In genomic region chr7:31050921-31051320, GRCm38 (mm10) we compare ENCODE assay signal across 9 mouse cellular contexts. TPM values are rescaled to one million over a fixed set of nuclear protein-coding genes. Genes with fewer than 3 reads are reported as not detected.
DNase-seq lines count a peak whose midpoint lies in the region; ATAC-seq and TF ChIP-seq lines count a peak whose summit lies in the region.
"Had no signal": no experiment of that assay in that cellular context is flagged by ENCODE, and none has a peak within 500 bp of the region (broad histone marks: within the 10 kb centered on the region; RNA-seq: fewer than 3 reads in every experiment).

No protein-coding gene starts in this region.

- WGBS in forebrain, postnatal 0 days: 2% methylated on average over 9 of the region's 9 CpGs
- 6% methylated on average over 9 of the region's 9 CpGs for WGBS in limb, embryonic 15.5 days
- WGBS in stomach, embryonic 14.5 days: 2% methylated on average over 9 of the region's 9 CpGs

- no peaks in the 10 kb centered on the region for H3K36me3 ChIP-seq in forebrain, postnatal 0 days (ENCODE audit: insufficient read depth)
- H3K36me3 ChIP-seq in limb, embryonic 15.5 days: no peaks in the 10 kb centered on the region
- H3K36me3 ChIP-seq in stomach, embryonic 14.5 days (ENCODE audit: control insufficient read depth, insufficient read depth, low read length): no peaks in the 10 kb centered on the region
- H3K36me3 ChIP-seq: liver, embryonic 15.5 days had no signal

- peak overlapping the region; percentile 65 for H3K4me2 ChIP-seq in forebrain, postnatal 0 days (ENCODE audit: low read depth)
- H3K4me2 ChIP-seq in limb, embryonic 15.5 days: peak overlapping the region; percentile 39
- H3K4me2 ChIP-seq in stomach, embryonic 14.5 days (replicated peaks; ENCODE audit: low read depth, low read length): peak overlapping the region; percentile 41
- H3K4me2 ChIP-seq: liver, embryonic 15.5 days had no signal

- peak; percentile 17; the same call in 1 of the 2 replicates for ATAC-seq in forebrain, postnatal 0 days
- no peak for ATAC-seq in limb, embryonic 15.5 days (ENCODE audit: insufficient number of reproducible peaks, low FRiP score, low TSS enrichment, low read depth)
- ATAC-seq in stomach, embryonic 14.5 days (ENCODE audit: insufficient number of reproducible peaks, insufficient read depth, low FRiP score, low read depth): no peak

- peaks cover 16% of the 10 kb centered on the region for H3K4me1 ChIP-seq in forebrain, postnatal 0 days (ENCODE audit: insufficient read depth)
- H3K4me1 ChIP-seq in limb, embryonic 15.5 days: peaks cover 67% of the 10 kb centered on the region
- H3K4me1 ChIP-seq in stomach, embryonic 14.5 days (ENCODE audit: control insufficient read depth, insufficient read depth, low read length): peaks cover 54% of the 10 kb centered on the region

- no peaks in the 10 kb centered on the region for H3K9me3 ChIP-seq in forebrain, postnatal 0 days (ENCODE audit: low read length)
- H3K9me3 ChIP-seq in limb, embryonic 15.5 days: no peaks in the 10 kb centered on the region
- H3K9me3 ChIP-seq in stomach, embryonic 14.5 days (ENCODE audit: control insufficient read depth, low read depth, low read length): no peaks in the 10 kb centered on the region
- H3K9me3 ChIP-seq: liver, embryonic 15.5 days had no signal

- peak overlapping the region; percentile 51 for H3K9ac ChIP-seq in forebrain, postnatal 0 days
- H3K9ac ChIP-seq in limb, embryonic 15.5 days: no peak overlapping the region
- H3K9ac ChIP-seq in stomach, embryonic 14.5 days (replicated peaks; ENCODE audit: low read depth, low read length): no peak overlapping the region
- H3K9ac ChIP-seq: liver, embryonic 15.5 days had no signal

- DNase-seq in heart, adult 11 months: peak; percentile 91
- DNase-seq in heart, postnatal 10 days: no peak
- peak; percentile 51 for DNase-seq in R1 (ENCODE audit: low read depth, low spot score)
- DNase-seq in forebrain, postnatal 0 days: peak; percentile 68
- DNase-seq in adrenal gland, postnatal 10 days: no peak
- no peak for DNase-seq in urinary bladder, postnatal 14 days (ENCODE audit: low spot score)

- intact Hi-C loops in heart, postnatal 10 days (cut with DNase I): no loop called here

- peak overlapping the region; percentile 46 for H3K4me3 ChIP-seq in forebrain, postnatal 0 days (ENCODE audit: low read depth, low read length)
- H3K4me3 ChIP-seq in limb, embryonic 15.5 days: peak overlapping the region; percentile 27
- H3K4me3 ChIP-seq in stomach, embryonic 14.5 days (ENCODE audit: low read depth, low read length): peak overlapping the region; percentile 29; the same call in 1 of the 2 replicates
- H3K4me3 ChIP-seq: liver, embryonic 15.5 days had no signal

- H3K27me3 ChIP-seq in forebrain, postnatal 0 days (ENCODE audit: insufficient read depth, low read length): peaks cover 19% of the 10 kb centered on the region
- H3K27me3 ChIP-seq in limb, embryonic 15.5 days: peaks cover 58% of the 10 kb centered on the region
- H3K27me3 ChIP-seq in stomach, embryonic 14.5 days (ENCODE audit: control insufficient read depth, insufficient read depth, low read length): peaks cover 24% of the 10 kb centered on the region

- no peak overlapping the region for H3K27ac ChIP-seq in forebrain, postnatal 0 days (ENCODE audit: low read depth, low read length)
- no peak overlapping the region for H3K27ac ChIP-seq in limb, embryonic 15.5 days
- no peak overlapping the region for H3K27ac ChIP-seq in stomach, embryonic 14.5 days (ENCODE audit: low read length)
- H3K27ac ChIP-seq: liver, embryonic 15.5 days had no signal

- no peak for TF ChIP-seq CTCF in forebrain, postnatal 0 days (IDR thresholded peaks at IDR 0.05; ENCODE audit: low read depth)

RNA-seq across cellular contexts. Expression of gene Fxyd7, which starts 0.3 kb away (rescaled TPM):
- total RNA-seq in heart, postnatal 10 days (2021): 1 to 10 TPM; 1.3 to 1.6 TPM
- total RNA-seq in forebrain, postnatal 0 days (2014; rRNA removed): 74.3 and 92.0 TPM in 2 replicates
- 167 and 231 TPM in 2 replicates for polyA plus RNA-seq in forebrain, postnatal 0 days (2015; fragmentation: Nextera tagmentation; extraction: Ambion mirVana)
- polyA plus RNA-seq in limb, embryonic 15.5 days (2015; fragmentation: Nextera tagmentation; extraction: Ambion mirVana): 13.1 and 19.0 TPM in 2 replicates
- 35.7 and 42.2 TPM in 2 replicates for polyA plus RNA-seq in stomach, embryonic 14.5 days (2014; fragmentation: Nextera tagmentation; extraction: Ambion mirVana)
- total RNA-seq in adrenal gland, postnatal 10 days (2021): 10 to 100 TPM in 1 of 2 experiments, 1 to 10 TPM in 1; 7.5 to 18.2 TPM

RNA-seq across cellular contexts. Expression of gene Fxyd1, which starts 6.1 kb away (rescaled TPM):
- 100 to 1,000 TPM; 695 to 726 TPM for total RNA-seq in heart, postnatal 10 days (2021)
- 14.9 and 19.5 TPM in 2 replicates for total RNA-seq in forebrain, postnatal 0 days (2014; rRNA removed)
- polyA plus RNA-seq in forebrain, postnatal 0 days (2015; fragmentation: Nextera tagmentation; extraction: Ambion mirVana): 56.8 and 66.3 TPM in 2 replicates
- 107 and 155 TPM in 2 replicates for polyA plus RNA-seq in limb, embryonic 15.5 days (2015; fragmentation: Nextera tagmentation; extraction: Ambion mirVana)
- 86.7 and 99.3 TPM in 2 replicates for polyA plus RNA-seq in stomach, embryonic 14.5 days (2014; fragmentation: Nextera tagmentation; extraction: Ambion mirVana)
- total RNA-seq in adrenal gland, postnatal 10 days (2021): 100 to 1,000 TPM; 353 to 358 TPM

RNA-seq across cellular contexts. Expression of gene Lgi4, which starts 8.2 kb away (rescaled TPM):
- 1 to 10 TPM; 3.0 to 4.3 TPM for total RNA-seq in heart, postnatal 10 days (2021)
- 1.1 and 1.6 TPM in 2 replicates for total RNA-seq in forebrain, postnatal 0 days (2014; rRNA removed)
- polyA plus RNA-seq in forebrain, postnatal 0 days (2015; fragmentation: Nextera tagmentation; extraction: Ambion mirVana): 0.68 and 0.98 TPM in 2 replicates
- 0.58 and 0.88 TPM in 2 replicates for polyA plus RNA-seq in limb, embryonic 15.5 days (2015; fragmentation: Nextera tagmentation; extraction: Ambion mirVana)
- 0.78 and 1.7 TPM in 2 replicates for polyA plus RNA-seq in stomach, embryonic 14.5 days (2014; fragmentation: Nextera tagmentation; extraction: Ambion mirVana)
- total RNA-seq in adrenal gland, postnatal 10 days (2021): 1 to 10 TPM; 6.1 to 7.0 TPM
- polyA plus RNA-seq: liver, embryonic 15.5 days had no signal

RNA-seq across cellular contexts. Expression of gene Fxyd5, which starts 8.6 kb away (rescaled TPM):
- 10 to 100 TPM; 30.4 to 33.5 TPM for total RNA-seq in heart, postnatal 10 days (2021)
- total RNA-seq in forebrain, postnatal 0 days (2014; rRNA removed): 10.9 and 19.9 TPM in 2 replicates
- polyA plus RNA-seq in forebrain, postnatal 0 days (2015; fragmentation: Nextera tagmentation; extraction: Ambion mirVana): 25.1 and 30.4 TPM in 2 replicates
- polyA plus RNA-seq in limb, embryonic 15.5 days (2015; fragmentation: Nextera tagmentation; extraction: Ambion mirVana): 42.3 and 52.6 TPM in 2 replicates
- polyA plus RNA-seq in stomach, embryonic 14.5 days (2014; fragmentation: Nextera tagmentation; extraction: Ambion mirVana): 19.9 and 20.2 TPM in 2 replicates
- total RNA-seq in adrenal gland, postnatal 10 days (2021): 10 to 100 TPM; 39.1 to 42.0 TPM

RNA-seq across cellular contexts. Expression of gene Fxyd3, which starts 25.6 kb away (rescaled TPM):
- 1 to 10 TPM; 2.8 to 5.1 TPM for total RNA-seq in heart, postnatal 10 days (2021)
- not detected in 2 replicates for total RNA-seq in forebrain, postnatal 0 days (2014; rRNA removed)
- polyA plus RNA-seq in forebrain, postnatal 0 days (2015; fragmentation: Nextera tagmentation; extraction: Ambion mirVana): not detected in 2 replicates
- polyA plus RNA-seq in limb, embryonic 15.5 days (2015; fragmentation: Nextera tagmentation; extraction: Ambion mirVana): 76.1 and 91.8 TPM in 2 replicates
- polyA plus RNA-seq in stomach, embryonic 14.5 days (2014; fragmentation: Nextera tagmentation; extraction: Ambion mirVana): 458 and 479 TPM in 2 replicates
- total RNA-seq in adrenal gland, postnatal 10 days (2021): 1 to 10 TPM; 4.0 to 5.6 TPM

Comparison
In these comparisons a context has a peak if more than half of its experiments do, and no peak if none do; other contexts are left out.
1. DNase-seq: peak in heart, adult 11 months (single experiment), R1 (single experiment) and forebrain, postnatal 0 days (single experiment); none in heart, postnatal 10 days (0 of 2), adrenal gland, postnatal 10 days (single experiment) and urinary bladder, postnatal 14 days (single experiment).
2. RNA of gene Fxyd1, which starts 6.1 kb away (total RNA-seq): 695 to 726 TPM in heart, postnatal 10 days and 353 to 358 TPM in adrenal gland, postnatal 10 days; 14.9 to 19.5 TPM in forebrain, postnatal 0 days; every median in the first group is over 10 times any median in the second.
3. Peak in every context shown above with its lines, with median percentiles within 50 percentile points of each other: H3K4me2 ChIP-seq and H3K4me3 ChIP-seq.